Mouse (Mus musculus) heart, adult 9 months (tissue): ENCODE data around the gene Phldb2.

ENCODE experiments used
- DNase-seq, 2 experiments: peaks; one replicate each; pipeline ENCODE4 v3.0.0; 2022; ENCODE audit warnings: low spot score in 2 of 2

Phldb2 gene

GRCm38 (mm10) chr16:45792781-45793180 is 160.6 kb downstream of the Phldb2 start:
- no peak for DNase-seq

DNA sequence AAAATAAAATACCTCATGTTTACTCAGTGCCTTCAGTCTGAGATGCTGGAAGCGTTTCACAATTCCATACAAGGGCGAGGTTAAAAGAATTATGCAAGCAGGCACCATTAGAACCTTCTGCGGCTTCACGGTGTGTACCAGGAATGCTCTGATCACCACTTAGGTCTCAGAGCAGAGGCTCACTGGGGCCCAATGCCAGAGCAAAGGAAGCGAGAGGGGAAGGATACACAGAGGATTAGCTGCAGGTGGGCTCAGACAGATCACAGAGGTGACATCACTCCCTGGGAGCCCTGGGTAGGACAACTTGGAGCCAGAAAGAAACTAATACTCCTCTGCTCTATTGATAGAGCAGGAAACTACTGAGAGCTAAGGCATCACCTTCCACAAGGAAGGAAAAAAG is 162.1 kb downstream of the Phldb2 start:
- no peak for DNase-seq

DNA sequence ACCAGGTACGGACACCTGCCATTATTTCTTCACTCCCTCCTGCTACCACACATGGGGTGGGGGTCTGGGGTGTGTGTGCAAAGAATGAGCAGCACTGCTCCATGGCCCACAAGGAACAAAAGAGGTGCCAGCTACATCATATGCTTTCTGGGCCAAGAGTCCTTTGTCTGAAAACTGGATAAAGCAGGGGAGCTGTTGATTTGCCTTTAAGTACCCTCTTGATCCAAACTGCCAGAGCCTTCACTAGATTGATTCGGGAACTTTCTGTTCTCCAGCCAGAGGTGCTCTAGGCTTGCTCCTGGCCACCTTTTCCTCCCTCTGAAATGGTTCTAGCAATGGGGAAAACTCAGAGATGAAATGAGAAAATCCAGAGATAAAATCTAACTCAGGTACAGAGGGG is 164.1 kb downstream of the Phldb2 start:
- DNase-seq = no peak

DNA sequence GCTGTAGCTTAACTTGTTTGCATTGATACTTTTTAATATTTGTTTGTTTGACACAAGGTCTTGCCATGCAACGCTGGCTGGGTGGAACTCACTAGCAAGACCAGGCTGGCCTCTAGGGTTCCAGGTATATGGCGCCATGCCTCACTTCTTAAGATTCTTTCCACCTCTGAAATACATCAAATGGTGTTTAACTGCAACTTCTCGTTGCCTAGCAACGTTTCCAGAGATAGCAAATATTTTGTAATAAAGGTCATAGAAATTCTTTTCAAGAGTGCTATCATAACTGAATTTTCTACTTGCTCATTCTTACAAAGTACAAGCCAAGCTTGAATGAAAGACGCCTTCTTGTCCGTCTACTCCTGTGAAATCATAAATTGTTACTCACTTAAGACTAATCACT is 165.7 kb downstream of the Phldb2 start:
- no peak for DNase-seq

DNA sequence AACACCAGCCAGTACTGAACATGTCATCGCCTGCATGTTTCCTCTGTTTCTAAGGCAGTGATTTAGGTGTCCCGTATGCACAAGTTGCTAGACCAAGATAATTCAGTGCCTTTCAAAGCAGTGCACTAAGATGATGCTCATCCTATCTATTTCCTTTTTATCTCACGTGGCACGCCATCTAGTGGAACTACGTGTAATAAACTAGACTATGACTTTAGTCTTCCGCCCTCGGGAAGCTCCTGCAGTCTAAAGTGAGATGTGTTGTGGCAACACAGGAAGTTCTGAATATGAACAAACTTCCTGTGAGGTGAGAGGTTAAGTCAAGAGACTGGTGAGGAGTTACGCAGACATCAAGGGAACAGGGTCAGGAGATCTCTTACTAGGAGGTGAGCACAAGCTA is 166.8 kb downstream of the Phldb2 start:
- peak; percentile 17 to 30 for DNase-seq

GRCm38 (mm10) chr16:45780001-45780400 is 173.4 kb downstream of the Phldb2 start:
- no peak for DNase-seq

DNA sequence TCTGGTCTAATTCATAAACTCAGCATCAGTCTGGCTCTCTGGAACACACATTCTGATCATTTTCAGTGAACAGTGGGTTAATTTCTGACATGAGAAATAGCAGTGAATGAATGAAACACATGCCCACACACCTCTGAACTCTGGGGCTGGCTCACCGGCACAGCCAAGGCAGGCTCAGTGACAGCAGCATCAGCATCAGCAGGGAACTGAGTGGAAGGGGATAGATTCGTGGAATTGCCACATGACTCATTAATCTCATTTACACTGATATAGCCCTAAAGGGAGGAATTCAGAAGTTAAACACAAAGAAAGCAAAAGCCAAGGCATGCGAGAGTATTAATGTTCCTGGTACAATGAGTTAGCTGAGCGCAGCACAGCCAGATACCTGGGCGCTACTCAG is 178.6 kb downstream of the Phldb2 start:
- no peak for DNase-seq

DNA sequence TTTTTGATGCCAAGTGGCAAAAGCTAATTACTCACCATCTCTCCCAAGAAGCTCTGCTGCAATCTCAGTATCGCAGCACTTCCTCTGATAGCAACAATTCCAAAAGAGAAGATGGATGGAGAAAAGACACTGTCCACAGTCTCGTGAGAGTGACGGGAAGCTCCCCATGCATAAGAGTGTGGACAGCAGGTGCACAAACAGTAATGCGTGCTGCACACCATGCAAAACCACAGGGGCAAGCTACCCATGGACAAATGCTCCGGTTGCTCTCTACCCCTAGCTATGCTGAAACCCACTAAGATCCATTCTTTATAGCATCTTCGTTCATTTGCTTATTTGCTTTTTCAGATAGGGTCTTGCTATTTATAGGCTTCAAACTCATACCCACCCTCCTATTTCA is 182.5 kb downstream of the Phldb2 start:
- no peak for DNase-seq

GRCm38 (mm10) chr16:45767853-45768640 is 185.4 kb downstream of the Phldb2 start:
- peak in 1 of 2 experiments; percentile 23 for DNase-seq

GRCm38 (mm10) chr16:45767434-45767833 is 186.0 kb downstream of the Phldb2 start:
- DNase-seq = no peak

GRCm38 (mm10) chr16:45765801-45766494 is 187.4 kb downstream of the Phldb2 start:
- DNase-seq = no peak

- no peak for DNase-seq
These were observed 188.3 kb downstream of the Phldb2 start for GRCm38 (mm10) chr16:45765102-45765501.

DNA sequence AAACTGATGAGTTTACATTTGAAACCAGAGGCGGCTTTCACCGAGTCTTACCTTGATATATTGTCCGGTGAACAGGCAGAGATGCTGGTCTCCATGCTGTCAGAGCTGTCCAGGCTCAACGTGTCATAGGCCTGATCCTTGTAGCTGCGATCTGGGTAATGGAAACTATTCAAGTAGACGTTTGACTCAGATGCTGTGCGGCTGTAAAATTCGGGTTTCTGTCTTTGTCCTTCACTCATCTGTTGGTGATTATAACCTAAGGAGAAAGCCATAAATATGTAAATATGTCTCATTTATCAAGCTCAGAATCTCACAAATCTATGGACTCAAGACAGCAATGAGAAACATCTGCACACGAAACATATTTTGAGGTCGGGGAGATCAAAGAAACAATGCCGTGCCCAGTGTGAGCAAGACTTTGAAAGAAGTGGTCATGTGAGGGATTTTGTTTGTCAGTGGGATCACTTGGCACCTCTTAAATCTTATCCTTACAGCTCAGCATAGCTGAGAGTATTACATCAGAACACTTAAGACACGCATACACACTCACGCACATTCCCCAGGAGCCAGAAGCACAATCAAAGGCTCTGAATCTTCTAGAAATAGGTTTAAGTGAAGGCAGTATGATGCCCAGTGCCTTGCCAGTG is 190.4 kb downstream of the Phldb2 start:
- DNase-seq = no peak

DNA sequence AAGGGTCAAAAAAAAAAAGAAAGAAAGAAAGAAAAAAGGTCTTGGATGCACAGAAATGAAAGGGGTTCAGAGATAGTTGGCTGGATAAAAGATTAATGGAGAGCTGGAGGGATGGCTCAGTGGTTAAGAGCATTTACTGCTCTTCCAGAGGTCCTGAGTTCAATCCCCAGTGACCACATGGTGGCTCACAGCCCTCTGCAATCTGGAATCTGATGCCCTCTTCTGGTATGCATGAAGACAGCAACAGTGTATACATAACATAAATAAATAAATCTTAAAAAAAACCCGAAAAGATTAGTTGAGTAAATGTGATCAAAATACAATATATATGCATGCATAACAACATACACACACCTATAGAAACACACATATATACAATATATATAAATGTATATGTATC is 192.0 kb downstream of the Phldb2 start:
- DNase-seq = no peak

DNA sequence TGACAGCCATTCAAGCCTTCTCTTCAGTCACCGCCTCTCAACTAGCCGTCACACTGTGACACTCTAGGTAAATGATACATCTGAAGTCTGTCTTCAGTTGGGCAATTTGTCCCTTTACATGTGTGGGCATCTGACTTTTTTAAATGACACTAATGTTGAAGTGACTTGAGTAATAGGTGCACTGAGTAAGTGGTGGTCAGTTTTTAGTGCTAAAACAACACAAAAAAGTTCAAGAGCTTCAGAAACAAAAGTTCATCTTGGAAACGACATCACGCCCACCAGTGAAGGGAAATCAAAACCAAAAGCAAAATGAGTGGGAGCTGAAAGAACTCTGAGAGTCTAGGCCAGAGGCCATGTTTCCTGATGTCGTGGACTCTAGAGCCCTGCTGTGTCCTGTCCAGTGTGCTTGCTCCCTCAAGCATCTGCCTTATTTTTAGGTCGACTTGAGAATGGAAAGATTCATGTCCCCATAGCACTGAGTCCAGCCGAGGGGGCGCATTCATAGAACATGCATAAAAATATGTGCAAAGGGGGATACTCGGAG is 194.6 kb downstream of the Phldb2 start:
- peak; percentile 21 to 41 for DNase-seq

- peak; percentile 78 to 89 for DNase-seq
These were observed 195.8 kb downstream of the Phldb2 start for GRCm38 (mm10) chr16:45757421-45758078.

DNA sequence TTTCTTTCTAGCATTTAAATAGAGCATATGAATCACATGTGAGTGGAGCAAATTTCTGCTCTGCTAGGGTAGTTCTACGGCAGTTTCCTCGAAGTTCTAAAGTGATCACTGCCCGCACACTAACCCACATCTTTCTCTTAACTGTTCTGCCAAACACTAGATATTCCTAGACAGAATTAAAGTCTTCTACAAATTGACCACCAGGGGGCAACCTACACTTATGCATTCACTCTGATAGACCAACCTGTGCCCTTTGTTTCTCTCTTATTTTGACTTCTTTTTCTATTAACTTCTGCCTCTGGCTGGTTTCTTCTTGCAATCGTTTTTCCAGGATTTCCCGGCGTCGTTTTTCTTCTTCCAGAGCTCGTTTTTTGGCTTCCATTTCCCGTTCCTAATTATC is 196.5 kb downstream of the Phldb2 start:
- DNase-seq = peak; percentile 32 to 67

GRCm38 (mm10) chr16:45743591-45744144 is 209.7 kb downstream of the Phldb2 start:
- DNase-seq = no peak

DNA sequence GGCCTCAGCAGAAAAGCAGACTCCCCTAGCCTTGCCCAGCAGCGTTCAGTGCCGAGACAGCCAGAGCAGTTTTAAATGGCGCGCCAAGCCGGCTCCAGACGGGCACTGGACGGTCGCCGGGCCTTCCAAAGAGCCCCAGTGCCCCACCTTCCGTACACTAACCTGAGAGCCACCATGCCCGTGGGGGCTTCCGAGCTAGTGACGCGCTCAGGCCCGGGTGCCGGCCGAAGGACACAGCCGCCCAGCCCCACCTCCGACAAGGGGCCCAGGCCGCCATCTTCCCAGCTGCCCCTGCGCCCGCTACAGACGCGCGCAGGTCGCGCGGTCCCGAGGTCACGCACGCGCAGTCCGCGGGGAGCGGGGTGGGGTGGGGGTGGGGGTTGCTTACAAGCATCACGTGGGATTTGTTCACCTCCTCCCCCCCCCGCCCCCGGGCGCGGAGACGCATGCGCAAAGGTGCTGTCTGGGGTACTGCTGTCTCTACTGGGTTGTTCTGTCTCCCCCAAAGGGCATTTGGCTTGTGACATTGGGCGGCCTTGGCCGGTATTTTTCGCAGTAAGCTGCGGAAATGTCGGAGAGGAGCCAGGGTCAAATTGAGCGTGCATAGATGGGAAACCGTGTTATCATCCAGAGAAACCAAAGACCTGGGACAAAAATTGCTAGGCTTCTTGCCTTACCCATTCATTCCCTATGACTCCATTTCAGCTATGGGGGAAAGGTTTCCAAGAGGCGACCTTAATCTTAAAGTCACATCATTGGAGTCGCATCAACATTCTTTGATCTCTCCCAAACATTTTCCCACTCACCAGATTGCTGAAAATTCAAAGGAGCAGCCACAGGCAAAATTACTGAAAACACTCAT is 210.6 kb downstream of the Phldb2 start, which contains the start of gene Abhd10:
TSS of gene Abhd10 (minus strand) at position 341 of the 862 bp plus-strand sequence.
- peak; percentile 95 to 96 for DNase-seq

- DNase-seq = no peak
These were observed 215.5 kb downstream of the Phldb2 start for GRCm38 (mm10) chr16:45737880-45738279.

- no peak for DNase-seq
These were observed 216.7 kb downstream of the Phldb2 start for GRCm38 (mm10) chr16:45736724-45737123.
